Mouse (Mus musculus) lung, embryonic 14.5 days (tissue): ENCODE measurements around the gene Arpp19. TPM values are rescaled to one million over a fixed set of nuclear protein-coding genes. Genes with fewer than 3 reads are reported as not detected.
A peak's percentile ranks its signal among the peaks of the same experiment; 100 is the strongest.

ENCODE experiments used
- ATAC-seq: fragments of 200-750 bp; cut with Nextera tagmentation; 2 replicates; pipeline ENCODE4 v1.8.0; 2017; ENCODE audit warnings: mild to moderate bottlenecking, moderate TSS enrichment, moderate library complexity; ENCODE audit not compliant: insufficient read depth
- DNase-seq: peaks from one replicate; pipeline ENCODE4 v3.0.0-alpha.2; 2015
- H3K27ac ChIP-seq: fragments of 300-500 bp; sonication (generic); 2 replicates; pipeline ENCODE4 v1.5.1; 2014; ENCODE audit warnings: low read depth, mild to moderate bottlenecking, moderate library complexity
- H3K27me3 ChIP-seq: fragments of 300-500 bp; sonication (generic); 2 replicates; pipeline ENCODE4 v1.6.1; 2014; ENCODE audit warnings: low read length, control low read depth; ENCODE audit not compliant: insufficient read depth
- H3K36me3 ChIP-seq: fragments of 300-500 bp; sonication (generic); 2 replicates; pipeline ENCODE4 v1.6.1; 2014; ENCODE audit warnings: control low read depth; ENCODE audit not compliant: insufficient read depth
- H3K4me1 ChIP-seq: fragments of 300-500 bp; sonication (generic); 2 replicates; pipeline ENCODE4 v1.6.1; 2014; ENCODE audit warnings: antibody characterized with exemption, control low read depth; ENCODE audit not compliant: insufficient read depth
- H3K4me2 ChIP-seq: fragments of 300-500 bp; sonication (generic); 2 replicates; pipeline ENCODE4 v1.6.1; 2014; ENCODE audit warnings: mild to moderate bottlenecking
- H3K4me3 ChIP-seq: fragments of 300-500 bp; sonication (generic); 2 replicates; pipeline ENCODE4 v1.5.1; 2014; ENCODE audit warnings: low read depth, low read length
- H3K9ac ChIP-seq: fragments of 300-500 bp; sonication (generic); 2 replicates; pipeline ENCODE4 v1.6.1; 2014
- H3K9me3 ChIP-seq: fragments of 300-500 bp; sonication (generic); 2 replicates; pipeline ENCODE4 v1.6.1; 2016; ENCODE audit warnings: low read depth, low read length, control low read depth
- CTCF ChIP-seq: IDR thresholded peaks from 2 replicates; pipeline ENCODE4 v1.5.1; 2016; ENCODE audit warnings: antibody characterized with exemption, low read depth
- WGBS: fragments of 180-500 bp; shearing (Covaris S2); extraction: QIAGEN DNeasy Blood & Tissue Kit; methylation state at CpG from one replicate; pipeline ENCODE4 v1.1.7; 2014; 5-methylcytosine and 5-hydroxymethylcytosine counted together
- polyA plus RNA-seq: library from polyadenylated mRNA; unstranded; fragments of >200 nt; fragmentation: Nextera tagmentation; extraction: Ambion mirVana; gene quantifications from 2 replicates; pipeline ENCODE4 v1.2.1, GENCODE M21; 2014

Gene Arpp19
- polyA plus RNA-seq, 1 experiment from 2014 or later, result 289 TPM

DNA sequence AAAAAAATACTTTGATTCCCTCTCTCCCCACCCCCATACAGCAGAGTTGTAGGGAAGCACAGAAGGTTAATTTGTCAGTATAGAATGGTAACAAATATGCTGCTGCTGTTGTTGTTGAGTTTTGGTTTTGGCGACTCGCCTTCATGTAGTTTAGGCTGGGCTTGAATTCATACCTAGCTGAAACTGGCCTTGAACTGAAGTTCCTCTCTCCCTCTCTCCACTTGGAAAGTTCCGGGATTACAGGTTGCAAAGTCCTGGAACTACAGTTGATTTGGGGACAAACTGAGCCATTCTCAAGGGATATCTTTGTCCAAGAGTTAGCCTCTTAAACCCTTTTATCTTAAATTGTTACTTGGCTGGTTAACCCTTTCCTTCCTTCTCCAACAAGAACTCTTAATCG lies 1.5 kb upstream of the Arpp19 start:
- no peaks in the 10 kb centered on the region for H3K27me3 ChIP-seq
- no peak overlapping the region for H3K4me3 ChIP-seq
- no peak for TF ChIP-seq CTCF
- DNase-seq (no peak), ATAC-seq (no peak)
- no peak overlapping the region for H3K4me2 ChIP-seq
- H3K36me3 ChIP-seq, result no peaks in the 10 kb centered on the region
- no peaks in the 10 kb centered on the region for H3K4me1 ChIP-seq
- H3K27ac ChIP-seq, result no peak overlapping the region
- no peaks in the 10 kb centered on the region for H3K9me3 ChIP-seq
- 65% methylated on average over 4 of the region's 4 CpGs for WGBS
- no peak overlapping the region for H3K9ac ChIP-seq

DNA sequence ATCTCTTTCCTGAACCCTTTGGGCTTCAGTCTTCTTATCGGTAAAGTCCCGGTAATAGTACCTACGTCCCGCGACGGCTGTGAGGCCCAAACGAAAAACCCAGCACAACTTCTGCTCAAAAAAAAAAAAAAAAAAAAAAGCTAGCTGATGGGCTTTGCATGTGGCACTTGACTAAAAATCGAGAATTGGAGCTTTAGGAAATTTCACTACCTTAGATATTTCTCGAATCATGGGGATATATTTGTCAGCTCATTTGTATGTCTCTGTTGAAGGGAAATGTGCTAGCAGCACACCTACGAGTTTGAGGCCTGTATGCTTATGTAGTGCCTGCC lies 909 bp downstream of the Arpp19 start:
- TF ChIP-seq CTCF, result no peak
- no peaks in the 10 kb centered on the region for H3K27me3 ChIP-seq

DNA sequence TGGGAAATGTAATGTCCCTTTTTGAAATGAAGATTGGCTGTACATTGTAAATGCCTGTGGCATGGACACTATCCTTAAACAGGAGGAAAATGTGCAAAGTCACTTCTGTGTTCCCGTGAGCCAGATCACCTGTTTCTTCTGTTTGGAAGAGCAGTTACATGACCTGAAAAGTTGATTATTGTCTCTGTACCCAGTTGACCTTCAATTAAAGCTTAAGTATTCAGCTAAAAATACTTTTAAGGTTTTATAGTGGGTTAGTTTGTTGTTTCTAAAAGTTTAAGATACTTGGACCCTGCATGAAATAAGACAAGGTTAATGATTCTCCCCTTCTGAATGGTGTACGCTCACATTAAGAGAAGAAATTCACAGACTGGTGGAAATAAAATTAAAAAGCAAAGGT lies 3.2 kb downstream of the Arpp19 start:
- ATAC-seq (no peak), DNase-seq (no peak)
- H3K27ac ChIP-seq, result no peak overlapping the region
- no peaks in the 10 kb centered on the region for H3K4me1 ChIP-seq
- TF ChIP-seq CTCF, result no peak
- H3K9me3 ChIP-seq, result no peaks in the 10 kb centered on the region
- H3K4me2 ChIP-seq, result no peak overlapping the region
- 0 out of 2 replicates have a peak, but pooled peaks cover 7% of the 10 kb centered on the region for H3K36me3 ChIP-seq
- no peaks in the 10 kb centered on the region for H3K27me3 ChIP-seq
- no peak overlapping the region for H3K4me3 ChIP-seq
- H3K9ac ChIP-seq, result no peak overlapping the region
- 93% methylated on average over 2 of the region's 2 CpGs for WGBS

More for the DNA sequence above, 909 bp downstream of the Arpp19 start:
- Histone ChIP-seq H3K4me1 (no peaks in the 10 kb centered on the region), H3K36me3 (0 out of 2 replicates have a peak, but pooled peaks cover 6% of the 10 kb centered on the region), H3K9ac (peak overlapping the region; percentile 95), H3K4me3 (peak overlapping the region; percentile 94), H3K4me2 (peak overlapping the region; percentile 76), H3K27ac (no peak overlapping the region), H3K9me3 (no peaks in the 10 kb centered on the region)
- WGBS, result under 1% methylated on average over 10 of the region's 10 CpGs
- ATAC-seq (no peak), DNase-seq (no peak)

DNA sequence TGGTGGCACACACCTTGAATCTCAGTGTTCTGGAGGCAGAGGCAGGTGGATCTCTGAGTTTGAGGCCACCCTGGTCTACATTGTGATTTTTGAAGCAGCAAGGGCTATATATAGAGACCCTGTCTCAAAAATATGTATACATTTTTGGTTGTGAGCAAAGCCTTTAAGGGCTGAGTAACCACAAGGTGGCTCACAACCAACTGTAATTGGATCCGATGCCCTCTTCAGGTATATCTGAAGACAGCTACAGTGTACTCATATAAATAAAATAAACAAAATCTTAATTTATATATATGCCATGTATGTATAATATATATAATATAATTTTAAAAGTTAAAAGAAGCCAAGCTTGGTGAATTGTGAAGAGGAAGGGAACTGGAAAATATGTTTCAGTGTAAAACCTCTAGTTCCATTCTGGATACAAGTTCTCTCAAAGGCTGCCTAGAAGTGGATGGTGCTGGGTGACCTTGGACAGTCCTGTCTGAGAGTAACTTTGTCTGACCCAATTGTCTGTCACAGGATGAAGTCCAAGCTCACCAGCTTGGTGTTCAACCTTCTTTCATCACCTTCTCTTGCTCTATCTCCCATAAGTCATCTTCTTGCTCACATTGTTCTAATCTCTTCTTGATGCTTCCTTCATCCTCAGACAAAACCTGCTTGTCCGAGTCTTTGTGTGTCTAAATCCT lies 4.6 kb downstream of the Arpp19 start:
- Histone ChIP-seq H3K4me2 (no peak overlapping the region), H3K9me3 (no peaks in the 10 kb centered on the region), H3K4me3 (no peak overlapping the region), H3K9ac (no peak overlapping the region), H3K27ac (no peak overlapping the region), H3K4me1 (no peaks in the 10 kb centered on the region), H3K36me3 (peaks cover 17% of the 10 kb centered on the region; the same call in 1 of the 2 replicates), H3K27me3 (no peaks in the 10 kb centered on the region)
- ATAC-seq (no peak), DNase-seq (no peak)
- WGBS, result 71% methylated on average over 2 of the region's 2 CpGs
- TF ChIP-seq CTCF, result no peak

DNA sequence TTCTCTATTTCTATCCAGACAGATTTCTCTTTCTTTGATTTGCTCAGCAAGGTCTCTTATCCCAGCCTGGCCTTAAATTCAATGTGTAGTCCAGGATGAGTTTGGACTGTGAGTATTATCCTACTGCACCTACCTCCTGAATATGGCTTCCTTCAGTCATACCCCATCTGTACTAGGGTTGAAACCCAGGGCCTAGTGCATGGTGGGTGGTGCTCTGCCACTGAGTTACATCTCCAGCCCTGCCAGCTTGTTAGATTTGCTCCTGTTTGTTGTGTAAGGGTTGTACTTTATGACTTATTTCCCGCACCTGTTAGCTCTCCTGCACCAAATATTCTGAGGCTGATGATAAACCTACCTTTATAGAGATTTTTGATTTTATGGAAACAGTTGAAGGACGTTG lies 5.8 kb downstream of the Arpp19 start:
- no peak for DNase-seq
- Histone ChIP-seq H3K27me3 (no peaks in the 10 kb centered on the region), H3K9me3 (no peaks in the 10 kb centered on the region), H3K9ac (no peak overlapping the region), H3K36me3 (peaks cover 21% of the 10 kb centered on the region; the same call in 1 of the 2 replicates), H3K4me1 (no peaks in the 10 kb centered on the region), H3K4me3 (no peak overlapping the region), H3K4me2 (no peak overlapping the region), H3K27ac (no peak overlapping the region)
- ATAC-seq, result no peak
- 91% methylated on average over 2 of the region's 2 CpGs for WGBS
- TF ChIP-seq CTCF, result no peak

GRCm38 (mm10) chr9:75047079-75047478 lies 9.7 kb downstream of the Arpp19 start:
- H3K27ac ChIP-seq, result no peak overlapping the region
- H3K27me3 ChIP-seq, result no peaks in the 10 kb centered on the region
- no peak overlapping the region for H3K4me2 ChIP-seq
- H3K9me3 ChIP-seq, result no peaks in the 10 kb centered on the region
- no peak for DNase-seq
- no peak for TF ChIP-seq CTCF
- no peak for ATAC-seq
- peaks cover 21% of the 10 kb centered on the region; the same call in 1 of the 2 replicates for H3K36me3 ChIP-seq
- no peak overlapping the region for H3K9ac ChIP-seq
- no peak overlapping the region for H3K4me3 ChIP-seq
- H3K4me1 ChIP-seq, result no peaks in the 10 kb centered on the region

GRCm38 (mm10) chr9:75049100-75049499 lies 11.7 kb downstream of the Arpp19 start:
- Histone ChIP-seq H3K36me3 (peaks cover 15% of the 10 kb centered on the region; the same call in 1 of the 2 replicates), H3K4me1 (no peaks in the 10 kb centered on the region), H3K9me3 (no peaks in the 10 kb centered on the region), H3K27me3 (no peaks in the 10 kb centered on the region), H3K4me3 (no peak overlapping the region), H3K4me2 (no peak overlapping the region), H3K9ac (no peak overlapping the region), H3K27ac (no peak overlapping the region)
- 52% methylated on average over 3 of the region's 3 CpGs for WGBS
- TF ChIP-seq CTCF, result no peak
- DNase-seq, result peak; percentile 15
- ATAC-seq, result no peak

DNA sequence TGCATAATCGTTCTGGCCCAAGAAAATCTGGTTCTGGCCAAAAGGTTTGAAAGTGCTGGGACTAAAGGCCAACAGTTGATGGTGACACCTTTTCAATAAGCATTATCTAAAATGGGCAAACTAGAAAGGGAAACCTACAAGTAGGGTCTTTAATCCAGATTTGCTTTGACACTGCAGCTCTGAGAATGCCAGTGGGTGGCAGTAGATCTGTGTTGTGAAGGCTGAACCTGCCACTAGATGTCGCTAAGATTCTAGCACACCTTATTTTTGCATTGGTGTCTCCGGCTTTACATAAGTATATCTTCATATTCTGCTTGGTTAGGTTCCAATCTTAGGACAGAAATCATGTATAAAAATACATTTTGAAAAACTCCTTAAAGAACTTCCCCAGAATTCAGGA lies 12.6 kb downstream of the Arpp19 start:
- Histone ChIP-seq H3K4me2 (no peak overlapping the region), H3K4me1 (no peaks in the 10 kb centered on the region), H3K27me3 (no peaks in the 10 kb centered on the region), H3K36me3 (peaks cover 20% of the 10 kb centered on the region), H3K27ac (no peak overlapping the region), H3K4me3 (no peak overlapping the region), H3K9me3 (no peaks in the 10 kb centered on the region), H3K9ac (no peak overlapping the region)
- DNase-seq (peak; percentile 91), ATAC-seq (no peak)
- 22% methylated on average over 3 of the region's 3 CpGs for WGBS
- TF ChIP-seq CTCF, result peak; percentile 96
